Mouse (Mus musculus): ENCODE measurements around the gene Ssr4. TPM values are rescaled to one million over a fixed set of nuclear protein-coding genes. Genes with fewer than 3 reads are reported as not detected.
A peak's percentile ranks its signal among the peaks of the same experiment; 100 is the strongest.

Gene Ssr4
- polyA plus RNA-seq, 1 experiment from 2014 or later, result 182 TPM

GRCm38 (mm10) chrX:73774802-73775483 lies 11.9 kb upstream of the Ssr4 start:
- no peak overlapping the region for H3K4me3 ChIP-seq
- H3K4me1 ChIP-seq, result 0 out of 2 replicates have a peak, but pooled peaks cover 7% of the 10 kb centered on the region
- 70% methylated on average over 10 of the region's 10 CpGs for WGBS
- no peak overlapping the region for H3K4me2 ChIP-seq (replicated peaks)
- H3K27ac ChIP-seq, result no peak overlapping the region
- H3K36me3 ChIP-seq, result peaks cover 36% of the 10 kb centered on the region
- H3K9ac ChIP-seq, result 0 out of 2 replicates have a peak overlapping the region, but pooled peaks have one; percentile 13
- H3K27me3 ChIP-seq, result no peaks in the 10 kb centered on the region
- ATAC-seq (ENCODE audit: low FRiP score, low read depth), result peak; percentile 68; the same call in 1 of the 2 replicates
- H3K9me3 ChIP-seq, result no peaks in the 10 kb centered on the region

DNA sequence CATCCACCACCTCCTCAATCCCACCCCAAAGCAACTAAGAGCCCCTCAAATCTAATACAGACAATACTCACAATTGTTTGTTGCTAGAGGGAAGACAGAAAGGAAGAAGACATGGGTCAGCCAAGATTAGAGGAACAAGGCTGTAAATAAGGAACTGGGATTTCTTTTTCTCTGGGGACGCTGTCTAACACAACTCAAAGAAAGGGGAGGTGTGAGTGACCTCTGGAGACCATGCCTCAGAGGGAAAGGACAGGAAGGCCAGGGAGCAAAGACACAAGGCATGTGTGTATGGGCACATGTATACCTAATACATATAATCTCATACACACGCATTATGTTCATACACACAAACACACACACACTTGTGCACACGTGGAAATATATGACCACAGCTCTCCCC lies 4.6 kb upstream of the Ssr4 start:
- H3K9ac ChIP-seq, result no peak overlapping the region
- peaks cover 47% of the 10 kb centered on the region for H3K36me3 ChIP-seq
- 89% methylated on average over 3 of the region's 3 CpGs for WGBS
- no peak overlapping the region for H3K4me3 ChIP-seq
- H3K4me1 ChIP-seq, result peaks cover 10% of the 10 kb centered on the region
- no peak overlapping the region for H3K27ac ChIP-seq
- no peak for ATAC-seq (ENCODE audit: low FRiP score, low read depth)
- no peak overlapping the region for H3K4me2 ChIP-seq (replicated peaks)
- H3K27me3 ChIP-seq, result peaks cover 5% of the 10 kb centered on the region
- no peaks in the 10 kb centered on the region for H3K9me3 ChIP-seq

GRCm38 (mm10) chrX:73785666-73786065 lies 1.2 kb upstream of the Ssr4 start:
- peaks cover 27% of the 10 kb centered on the region for H3K36me3 ChIP-seq
- H3K9me3 ChIP-seq, result no peaks in the 10 kb centered on the region
- no peak for ATAC-seq (ENCODE audit: low FRiP score, low read depth)
- 0 out of 2 replicates have a peak overlapping the region, but pooled peaks have one; percentile 85 for H3K27ac ChIP-seq
- peak overlapping the region; percentile 75 for H3K9ac ChIP-seq
- H3K27me3 ChIP-seq, result peaks cover 5% of the 10 kb centered on the region
- H3K4me3 ChIP-seq, result peak overlapping the region; percentile 60
- peak overlapping the region; percentile 68 for H3K4me2 ChIP-seq (replicated peaks)
- peaks cover 12% of the 10 kb centered on the region for H3K4me1 ChIP-seq

GRCm38 (mm10) chrX:73787225-73787558 lies 364 bp downstream of the Ssr4 start:
- Histone ChIP-seq H3K9me3 (no peaks in the 10 kb centered on the region), H3K4me3 (peak overlapping the region; percentile 60), H3K36me3 (peaks cover 21% of the 10 kb centered on the region), H3K27ac (peak overlapping the region; percentile 70; the same call in 1 of the 2 replicates), H3K4me2 (replicated peaks) (peak overlapping the region; percentile 68), H3K27me3 (peaks cover 5% of the 10 kb centered on the region), H3K9ac (peak overlapping the region; percentile 75), H3K4me1 (peaks cover 12% of the 10 kb centered on the region)
- WGBS, result 23% methylated on average over 22 of the region's 22 CpGs
- no peak; the same call in 1 of the 2 replicates for ATAC-seq (ENCODE audit: low FRiP score, low read depth)

DNA sequence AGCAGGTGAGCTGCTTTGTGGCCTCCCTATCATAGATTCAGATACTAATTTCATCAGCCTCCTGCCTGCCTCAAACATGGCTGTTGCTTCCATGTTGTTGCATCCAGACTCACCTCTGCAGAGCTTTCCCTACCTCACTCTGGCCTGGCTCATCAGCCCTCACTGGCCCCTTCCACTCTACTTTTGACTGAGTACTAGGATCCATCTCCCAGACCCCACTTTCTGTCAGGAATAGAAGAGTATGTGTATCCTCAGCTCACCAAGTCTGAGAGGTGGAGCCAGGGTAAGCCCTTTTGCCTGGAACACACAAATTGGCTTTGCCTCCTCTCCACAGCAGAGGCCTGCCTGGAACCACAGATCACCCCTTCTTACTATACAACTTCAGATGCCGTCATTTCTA lies 1.7 kb downstream of the Ssr4 start:
- Histone ChIP-seq H3K9me3 (no peaks in the 10 kb centered on the region), H3K4me1 (peaks cover 12% of the 10 kb centered on the region), H3K27ac (no peak overlapping the region), H3K4me2 (replicated peaks) (peak overlapping the region; percentile 68), H3K4me3 (peak overlapping the region; percentile 60; the same call in 1 of the 2 replicates), H3K36me3 (peaks cover 21% of the 10 kb centered on the region), H3K9ac (peak overlapping the region; percentile 75), H3K27me3 (peaks cover 5% of the 10 kb centered on the region)
- ATAC-seq (ENCODE audit: low FRiP score, low read depth), result no peak
- 81% methylated on average over 1 of the region's 1 CpGs for WGBS

DNA sequence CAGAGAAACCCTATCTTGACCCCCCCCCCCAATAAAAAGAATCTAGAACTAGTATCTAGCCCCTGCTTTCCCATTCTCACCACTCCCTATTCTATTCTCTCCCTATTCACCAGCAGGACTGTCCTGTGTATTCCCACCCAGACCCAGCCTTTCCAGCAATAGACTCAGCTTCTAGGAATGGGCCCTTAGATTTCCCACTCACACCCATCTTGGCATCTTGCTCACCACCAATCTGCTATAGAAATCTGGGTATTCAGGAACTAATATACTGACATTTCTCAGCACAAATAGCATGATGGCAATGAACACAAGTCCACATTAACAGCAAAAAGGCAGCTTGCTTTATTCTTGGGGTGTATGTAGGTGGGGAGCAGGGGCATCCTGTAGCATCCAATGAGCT lies 6.2 kb downstream of the Ssr4 start:
- no peak for ATAC-seq (ENCODE audit: low FRiP score, low read depth)
- Histone ChIP-seq H3K9me3 (no peaks in the 10 kb centered on the region), H3K27ac (no peak overlapping the region), H3K4me1 (0 out of 2 replicates have a peak, but pooled peaks cover under 1% of the 10 kb centered on the region), H3K27me3 (no peaks in the 10 kb centered on the region; the same call in 1 of the 2 replicates), H3K36me3 (peaks cover 26% of the 10 kb centered on the region), H3K4me2 (replicated peaks) (no peak overlapping the region), H3K9ac (no peak overlapping the region), H3K4me3 (no peak overlapping the region)

DNA sequence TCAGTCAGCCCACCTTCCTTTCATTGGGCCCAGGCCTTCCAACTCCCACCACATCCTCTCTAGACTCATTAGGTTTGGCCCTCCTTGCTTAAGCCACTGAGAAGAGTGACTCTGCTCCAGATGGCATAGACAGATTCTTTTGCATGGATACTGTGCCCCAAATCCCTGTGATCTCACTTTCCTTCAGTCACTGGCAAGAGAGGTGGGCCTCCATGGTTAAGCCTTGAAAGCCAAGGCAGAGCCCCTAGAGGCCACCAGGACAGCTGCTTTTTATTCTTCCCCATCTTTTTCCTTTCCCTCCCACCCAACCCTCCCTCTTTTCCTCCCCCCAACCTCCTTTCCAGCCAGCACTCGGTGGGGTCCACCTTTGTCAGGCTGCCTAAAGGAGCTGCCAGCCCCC lies 6.7 kb downstream of the Ssr4 start:
- Histone ChIP-seq H3K9ac (no peak overlapping the region), H3K4me3 (no peak overlapping the region), H3K27me3 (no peaks in the 10 kb centered on the region; the same call in 1 of the 2 replicates), H3K9me3 (no peaks in the 10 kb centered on the region), H3K27ac (no peak overlapping the region), H3K4me1 (no peaks in the 10 kb centered on the region), H3K36me3 (peaks cover 26% of the 10 kb centered on the region), H3K4me2 (replicated peaks) (no peak overlapping the region)
- 14% methylated on average over 1 of the region's 1 CpGs for WGBS
- no peak for ATAC-seq (ENCODE audit: low FRiP score, low read depth)

- 83% methylated on average over 2 of the region's 2 CpGs for WGBS
- Histone ChIP-seq H3K9me3 (no peaks in the 10 kb centered on the region), H3K27ac (no peak overlapping the region), H3K27me3 (peaks cover 6% of the 10 kb centered on the region; the same call in 1 of the 2 replicates), H3K4me3 (no peak overlapping the region), H3K9ac (no peak overlapping the region), H3K4me2 (replicated peaks) (no peak overlapping the region), H3K36me3 (peaks cover 5% of the 10 kb centered on the region), H3K4me1 (no peaks in the 10 kb centered on the region)
- no peak for ATAC-seq (ENCODE audit: low FRiP score, low read depth)
These were observed 10.7 kb downstream of the Ssr4 start for GRCm38 (mm10) chrX:73797511-73797910.

DNA sequence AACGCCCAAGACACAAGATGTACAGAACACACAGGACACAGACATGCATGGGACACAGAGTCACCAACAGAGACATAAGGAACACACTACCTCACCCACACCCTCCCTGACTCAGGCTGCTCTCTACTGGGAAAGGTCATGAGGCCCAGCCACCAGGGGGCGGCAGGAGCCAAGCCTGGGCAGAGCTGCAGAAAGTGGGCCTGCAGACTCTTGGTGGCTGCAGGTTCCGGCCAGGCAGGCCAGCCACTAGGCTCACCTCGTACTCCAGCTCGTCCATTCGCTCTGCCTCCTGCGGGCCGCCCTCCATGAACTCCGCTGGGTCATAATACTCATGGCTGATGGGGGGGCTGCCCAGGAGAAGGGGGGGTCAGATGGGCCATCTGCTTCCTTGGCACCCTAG lies 11.7 kb downstream of the Ssr4 start:
- Histone ChIP-seq H3K9me3 (no peaks in the 10 kb centered on the region), H3K4me2 (replicated peaks) (no peak overlapping the region), H3K9ac (no peak overlapping the region), H3K36me3 (peaks cover 5% of the 10 kb centered on the region), H3K27ac (no peak overlapping the region), H3K4me3 (no peak overlapping the region), H3K4me1 (no peaks in the 10 kb centered on the region), H3K27me3 (peaks cover 6% of the 10 kb centered on the region; the same call in 1 of the 2 replicates)
- ATAC-seq (ENCODE audit: low FRiP score, low read depth), result 0 out of 2 replicates have a peak, but pooled peaks have one; percentile 48
- 47% methylated on average over 9 of the region's 9 CpGs for WGBS

DNA sequence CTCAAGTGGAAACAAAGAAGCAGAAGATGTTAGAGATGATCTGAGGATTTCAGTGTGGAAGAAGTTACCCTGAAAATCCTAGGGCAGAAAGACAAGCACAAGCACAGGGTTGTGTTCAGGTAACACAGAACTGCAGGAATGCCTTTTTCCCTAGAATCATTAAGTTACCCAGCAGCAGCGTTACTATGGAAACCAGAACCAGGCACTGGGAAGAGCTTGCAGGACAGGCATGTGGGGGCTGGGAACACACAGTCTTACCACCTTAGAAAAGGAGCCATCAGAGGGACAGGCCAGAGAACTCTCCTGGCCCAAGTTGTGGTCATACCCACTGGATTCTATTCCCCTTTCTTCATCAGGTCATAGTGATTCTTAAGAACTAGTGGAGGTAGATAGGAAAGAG lies 19.0 kb downstream of the Ssr4 start:
- H3K36me3 ChIP-seq, result no peaks in the 10 kb centered on the region
- H3K9ac ChIP-seq, result no peak overlapping the region
- no peaks in the 10 kb centered on the region for H3K9me3 ChIP-seq
- H3K4me1 ChIP-seq, result no peaks in the 10 kb centered on the region
- no peak overlapping the region for H3K4me2 ChIP-seq (replicated peaks)
- H3K27ac ChIP-seq, result no peak overlapping the region
- H3K4me3 ChIP-seq, result no peak overlapping the region
- no peak for ATAC-seq (ENCODE audit: low FRiP score, low read depth)
- WGBS, result 39% methylated on average over 1 of the region's 1 CpGs
- H3K27me3 ChIP-seq, result no peaks in the 10 kb centered on the region; the same call in 1 of the 2 replicates

DNA sequence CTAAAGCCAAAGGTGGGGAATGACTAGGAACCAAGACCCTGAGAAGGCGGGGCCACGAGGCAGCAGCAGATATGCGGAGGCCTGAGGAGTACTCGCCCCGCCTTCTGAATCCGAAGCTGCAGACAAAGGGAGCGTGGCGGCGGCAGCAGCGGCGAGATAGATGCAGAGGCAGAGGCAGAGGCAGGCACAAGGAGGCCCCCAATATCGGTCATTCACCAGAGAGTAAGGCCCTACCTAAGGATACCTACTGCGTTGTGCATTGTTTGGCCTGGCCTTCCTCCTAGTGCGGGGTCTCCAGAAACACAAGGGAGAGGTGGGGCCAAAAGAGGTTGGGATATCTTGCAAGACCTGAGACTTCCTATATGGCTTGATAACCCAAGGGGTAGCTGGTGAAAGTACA lies 28.2 kb downstream of the Ssr4 start:
- Histone ChIP-seq H3K27me3 (peaks cover 2% of the 10 kb centered on the region; the same call in 1 of the 2 replicates), H3K9me3 (no peaks in the 10 kb centered on the region), H3K27ac (no peak overlapping the region), H3K36me3 (no peaks in the 10 kb centered on the region), H3K4me1 (no peaks in the 10 kb centered on the region), H3K4me3 (peak overlapping the region; percentile 38), H3K9ac (peak overlapping the region; percentile 65), H3K4me2 (replicated peaks) (peak overlapping the region; percentile 53)
- peak; percentile 64; the same call in 1 of the 2 replicates for ATAC-seq (ENCODE audit: low FRiP score, low read depth)
- 4% methylated on average over 14 of the region's 14 CpGs for WGBS

- WGBS, result 69% methylated on average over 3 of the region's 3 CpGs
- Histone ChIP-seq H3K4me2 (replicated peaks) (no peak overlapping the region), H3K4me1 (no peaks in the 10 kb centered on the region), H3K27ac (no peak overlapping the region), H3K4me3 (no peak overlapping the region), H3K36me3 (no peaks in the 10 kb centered on the region), H3K9ac (no peak overlapping the region), H3K27me3 (peaks cover 2% of the 10 kb centered on the region; the same call in 1 of the 2 replicates), H3K9me3 (no peaks in the 10 kb centered on the region)
- no peak for ATAC-seq (ENCODE audit: low FRiP score, low read depth)
These were observed 29.9 kb downstream of the Ssr4 start for GRCm38 (mm10) chrX:73816596-73817314.

Data from limb, embryonic 13.5 days (tissue).